Mouse (Mus musculus): Measurements from ENCODE around the gene Tent4a. TPM values are rescaled to one million over a fixed set of nuclear protein-coding genes. Genes with fewer than 3 reads are reported as not detected.

Tent4a gene
- polyA plus RNA-seq, 1 experiment from 2014 or later = 6.2 TPM

- DNase-seq (ENCODE audit: low spot score) (no peak), ATAC-seq (replicated peaks; ENCODE audit: low FRiP score) (no peak)
- Histone ChIP-seq H3K4me2 (no peak overlapping the region), H3K27me3 (replicated peaks; ENCODE audit: control insufficient read depth, insufficient read depth, low read length) (no peaks in the 10 kb centered on the region), H3K27ac (ENCODE audit: low read depth, low read length) (no peak overlapping the region), H3K9me3 (ENCODE audit: control insufficient read depth, low read length) (no peaks in the 10 kb centered on the region), H3K4me3 (ENCODE audit: low read depth, low read length) (no peak overlapping the region), H3K4me1 (replicated peaks; ENCODE audit: control insufficient read depth, insufficient read depth, low read length) (peaks cover 8% of the 10 kb centered on the region), H3K9ac (ENCODE audit: low read depth, low read length) (no peak overlapping the region), H3K36me3 (ENCODE audit: control insufficient read depth, insufficient read depth, low read length) (no peaks in the 10 kb centered on the region)
- 58% methylated on average over 6 of the region's 6 CpGs for WGBS
Observed at GRCm38 (mm10) chr13:69541209-69541608, 6.8 kb upstream of the Tent4a start.

GRCm38 (mm10) chr13:69538327-69538726 is 3.9 kb upstream of the Tent4a start:
- Histone ChIP-seq H3K9me3 (ENCODE audit: control insufficient read depth, low read length) (no peaks in the 10 kb centered on the region), H3K4me2 (no peak overlapping the region), H3K4me3 (ENCODE audit: low read depth, low read length) (no peak overlapping the region), H3K36me3 (ENCODE audit: control insufficient read depth, insufficient read depth, low read length) (no peaks in the 10 kb centered on the region), H3K27ac (ENCODE audit: low read depth, low read length) (no peak overlapping the region), H3K4me1 (replicated peaks; ENCODE audit: control insufficient read depth, insufficient read depth, low read length) (peaks cover 8% of the 10 kb centered on the region), H3K27me3 (replicated peaks; ENCODE audit: control insufficient read depth, insufficient read depth, low read length) (no peaks in the 10 kb centered on the region), H3K9ac (ENCODE audit: low read depth, low read length) (no peak overlapping the region)
- DNase-seq (ENCODE audit: low spot score) (no peak), ATAC-seq (replicated peaks; ENCODE audit: low FRiP score) (no peak)
- WGBS = 15% methylated on average over 4 of the region's 4 CpGs

- Histone ChIP-seq H3K27ac (ENCODE audit: low read depth, low read length) (no peak overlapping the region), H3K9me3 (ENCODE audit: control insufficient read depth, low read length) (no peaks in the 10 kb centered on the region), H3K4me1 (replicated peaks; ENCODE audit: control insufficient read depth, insufficient read depth, low read length) (peaks cover 13% of the 10 kb centered on the region; the same call in 1 of the 2 replicates), H3K27me3 (replicated peaks; ENCODE audit: control insufficient read depth, insufficient read depth, low read length) (no peaks in the 10 kb centered on the region), H3K4me3 (ENCODE audit: low read depth, low read length) (no peak overlapping the region), H3K4me2 (no peak overlapping the region), H3K36me3 (ENCODE audit: control insufficient read depth, insufficient read depth, low read length) (no peaks in the 10 kb centered on the region), H3K9ac (ENCODE audit: low read depth, low read length) (no peak overlapping the region)
- ATAC-seq (replicated peaks; ENCODE audit: low FRiP score) (no peak), DNase-seq (ENCODE audit: low spot score) (no peak)
- 79% methylated on average over 7 of the region's 7 CpGs for whole genome bisulfite sequencing
Observed at GRCm38 (mm10) chr13:69537366-69537765, 2.9 kb upstream of the Tent4a start.

DNA sequence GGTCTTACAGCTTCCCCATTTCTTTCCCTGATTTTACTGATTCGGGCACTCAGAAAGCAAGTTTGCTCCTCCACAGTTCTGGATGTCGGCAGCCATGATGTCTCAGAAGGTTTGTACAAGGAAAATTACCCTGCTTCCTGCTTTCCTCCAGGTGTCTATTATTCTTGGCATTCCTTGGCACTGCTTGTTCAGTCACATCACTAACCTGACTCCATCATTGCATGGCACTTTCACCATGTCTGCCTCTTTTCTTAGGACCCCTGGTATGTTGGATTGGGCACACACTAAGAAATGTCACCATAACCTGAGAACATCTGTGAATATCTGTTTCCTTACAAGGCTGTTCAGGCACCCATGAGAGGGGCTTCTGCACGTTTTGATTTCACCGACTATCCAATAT is 1.6 kb upstream of the Tent4a start:
- Histone ChIP-seq H3K9ac (ENCODE audit: low read depth, low read length) (no peak overlapping the region; the same call in 1 of the 2 replicates), H3K27me3 (replicated peaks; ENCODE audit: control insufficient read depth, insufficient read depth, low read length) (no peaks in the 10 kb centered on the region), H3K27ac (ENCODE audit: low read depth, low read length) (no peak overlapping the region), H3K4me2 (peak overlapping the region; percentile 91), H3K36me3 (ENCODE audit: control insufficient read depth, insufficient read depth, low read length) (no peaks in the 10 kb centered on the region; the same call in 1 of the 2 replicates), H3K4me1 (replicated peaks; ENCODE audit: control insufficient read depth, insufficient read depth, low read length) (peaks cover 27% of the 10 kb centered on the region), H3K9me3 (ENCODE audit: control insufficient read depth, low read length) (no peaks in the 10 kb centered on the region), H3K4me3 (ENCODE audit: low read depth, low read length) (no peak overlapping the region; the same call in 1 of the 2 replicates)
- ATAC-seq (replicated peaks; ENCODE audit: low FRiP score) = no peak
- DNase-seq (ENCODE audit: low spot score) = no peak
- 76% methylated on average over 4 of the region's 4 CpGs for WGBS

GRCm38 (mm10) chr13:69534654-69535551 is 486 bp upstream of the Tent4a start:
- whole genome bisulfite sequencing = under 1% methylated on average over 85 of the region's 86 CpGs
- peak overlapping the region; percentile 91 for H3K4me2 ChIP-seq
- H3K9ac ChIP-seq (ENCODE audit: low read depth, low read length) = peak overlapping the region; percentile 98
- H3K27ac ChIP-seq (ENCODE audit: low read depth, low read length) = peak overlapping the region; percentile 95
- peaks cover 3% of the 10 kb centered on the region; the same call in 1 of the 2 replicates for H3K36me3 ChIP-seq (ENCODE audit: control insufficient read depth, insufficient read depth, low read length)
- ATAC-seq (replicated peaks; ENCODE audit: low FRiP score) (peak; percentile 90), DNase-seq (ENCODE audit: low spot score) (peak; percentile 96)
- H3K9me3 ChIP-seq (ENCODE audit: control insufficient read depth, low read length) = no peaks in the 10 kb centered on the region
- peak overlapping the region; percentile 98 for H3K4me3 ChIP-seq (ENCODE audit: low read depth, low read length)
- H3K27me3 ChIP-seq (replicated peaks; ENCODE audit: control insufficient read depth, insufficient read depth, low read length) = no peaks in the 10 kb centered on the region
- peaks cover 31% of the 10 kb centered on the region for H3K4me1 ChIP-seq (replicated peaks; ENCODE audit: control insufficient read depth, insufficient read depth, low read length)

GRCm38 (mm10) chr13:69533405-69534333 is 748 bp downstream of the Tent4a start, which contains the start of gene Nsun2:
Gene Nsun2 (plus strand): TSS chr13:69533746.
- Histone ChIP-seq H3K4me2 (peak within 1 kb of the TSS; percentile 96), H3K9me3 (ENCODE audit: control insufficient read depth, low read length) (no peaks in the 10 kb centered on the region), H3K9ac (ENCODE audit: low read depth, low read length) (peak within 1 kb of the TSS; percentile 98), H3K4me3 (ENCODE audit: low read depth, low read length) (peak within 1 kb of the TSS; percentile 98), H3K36me3 (ENCODE audit: control insufficient read depth, insufficient read depth, low read length) (peaks cover 6% of the 10 kb centered on the region; the same call in 1 of the 2 replicates), H3K27me3 (replicated peaks; ENCODE audit: control insufficient read depth, insufficient read depth, low read length) (no peaks in the 10 kb centered on the region), H3K27ac (ENCODE audit: low read depth, low read length) (peak within 1 kb of the TSS; percentile 95), H3K4me1 (replicated peaks; ENCODE audit: control insufficient read depth, insufficient read depth, low read length) (peaks cover 32% of the 10 kb centered on the region)
- under 1% methylated on average over 95 of the region's 155 CpGs for WGBS
- DNase-seq (ENCODE audit: low spot score) (peak; percentile 61), ATAC-seq (replicated peaks; ENCODE audit: low FRiP score) (peak; percentile 16)

GRCm38 (mm10) chr13:69532893-69533404 is 1.5 kb downstream of the Tent4a start:
- Histone ChIP-seq H3K27me3 (replicated peaks; ENCODE audit: control insufficient read depth, insufficient read depth, low read length) (no peaks in the 10 kb centered on the region), H3K27ac (ENCODE audit: low read depth, low read length) (peak overlapping the region; percentile 95), H3K4me2 (peak overlapping the region; percentile 96), H3K4me1 (replicated peaks; ENCODE audit: control insufficient read depth, insufficient read depth, low read length) (peaks cover 36% of the 10 kb centered on the region), H3K36me3 (ENCODE audit: control insufficient read depth, insufficient read depth, low read length) (peaks cover 6% of the 10 kb centered on the region; the same call in 1 of the 2 replicates), H3K9ac (ENCODE audit: low read depth, low read length) (peak overlapping the region; percentile 98), H3K4me3 (ENCODE audit: low read depth, low read length) (peak overlapping the region; percentile 98), H3K9me3 (ENCODE audit: control insufficient read depth, low read length) (no peaks in the 10 kb centered on the region)
- DNase-seq (ENCODE audit: low spot score) (no peak), ATAC-seq (replicated peaks; ENCODE audit: low FRiP score) (no peak)
- 2% methylated on average over 9 of the region's 9 CpGs for WGBS
